Mouse (Mus musculus) CH12.LX (cell line): ENCODE measurements around the gene Marveld3.

Experiments used
- CTCF ChIP-seq, 2 experiments: IDR thresholded peaks in 1 of 2; conservative IDR thresholded peaks in 1 of 2; 2 replicates each; pipeline ENCODE4 v1.5.1; 2011 to 2012; ENCODE audit warnings: low read depth in 2 of 2, low read length in 2 of 2, improper control_type of control experiment in 1 of 2, inconsistent platforms in 1 of 2, mild to moderate bottlenecking in 1 of 2, moderate library complexity in 1 of 2
- EP300 ChIP-seq: IDR thresholded peaks from 2 replicates; pipeline ENCODE4 v1.6.1; 2011; ENCODE audit warnings: low read length, improper control_type of control experiment
- GABPA ChIP-seq: IDR thresholded peaks from 2 replicates; pipeline ENCODE4 v1.6.1; 2012; ENCODE audit warnings: low read depth, low read length, improper control_type of control experiment, inconsistent platforms; ENCODE audit not compliant: insufficient replicate concordance
- HCFC1 ChIP-seq: IDR thresholded peaks from 2 replicates; pipeline ENCODE4 v1.6.1; 2012; ENCODE audit warnings: low read depth, mild to moderate bottlenecking, inconsistent platforms, low read length, improper control_type of control experiment
- MAFK ChIP-seq: IDR thresholded peaks from 2 replicates; pipeline ENCODE4 v1.6.1; 2011; ENCODE audit warnings: low read length, improper control_type of control experiment; ENCODE audit not compliant: insufficient replicate concordance
- MAX ChIP-seq: IDR thresholded peaks from 2 replicates; pipeline ENCODE4 v1.6.1; 2011; ENCODE audit warnings: low read length, improper control_type of control experiment
- MYC ChIP-seq: IDR thresholded peaks from 2 replicates; pipeline ENCODE4 v1.6.1; 2011; ENCODE audit warnings: low read depth, mild to moderate bottlenecking, improper control_type of control experiment, low read length
- NELFE ChIP-seq: IDR thresholded peaks from 2 replicates; pipeline ENCODE4 v1.6.1; 2011; ENCODE audit warnings: low read depth, low read length, improper control_type of control experiment
- POLR2A ChIP-seq: IDR thresholded peaks from 2 replicates; pipeline ENCODE4 v1.6.1; 2011; ENCODE audit warnings: low read depth, mild to moderate bottlenecking, improper control_type of control experiment, low read length
- POLR2AphosphoS2 ChIP-seq: IDR thresholded peaks from 2 replicates; pipeline ENCODE4 v1.6.1; 2011; ENCODE audit warnings: low read depth, low read length, improper control_type of control experiment
- RAD21 ChIP-seq: IDR thresholded peaks from 2 replicates; pipeline ENCODE4 v1.6.1; 2011; ENCODE audit warnings: low read depth, mild to moderate bottlenecking, low read length, improper control_type of control experiment, moderate library complexity
- SMC3 ChIP-seq: IDR thresholded peaks from 2 replicates; pipeline ENCODE4 v1.6.1; 2011; ENCODE audit warnings: low read depth, low read length, improper control_type of control experiment
- UBTF ChIP-seq: IDR thresholded peaks from 2 replicates; pipeline ENCODE4 v1.6.1; 2012; ENCODE audit warnings: low read depth, mild to moderate bottlenecking, inconsistent platforms, low read length, improper control_type of control experiment, moderate library complexity
- ZNF384 ChIP-seq: IDR thresholded peaks from 2 replicates; pipeline ENCODE4 v1.6.1; 2012; ENCODE audit warnings: low read depth, low read length, improper control_type of control experiment, inconsistent platforms

GRCm38 (mm10) chr8:109945694-109946093, 16.3 kb downstream of the Marveld3 start:
- TF ChIP-seq GABPA: no peak
- no peak for TF ChIP-seq CTCF (conservative IDR thresholded peaks at IDR 0.05 in 1 of 2, IDR thresholded peaks at IDR 0.05 in 1 of 2; ENCODE audit: low read depth in 2 of 2, low read length in 2 of 2)
- TF ChIP-seq ZNF384: no peak
- no peak for TF ChIP-seq MAX
- TF ChIP-seq NELFE: no peak
- TF ChIP-seq POLR2AphosphoS2: no peak
- TF ChIP-seq POLR2A: no peak
- TF ChIP-seq UBTF: no peak
- TF ChIP-seq EP300: no peak
- no peak for TF ChIP-seq HCFC1
- TF ChIP-seq SMC3: no peak
- TF ChIP-seq MYC: no peak
- no peak for TF ChIP-seq MAFK
- TF ChIP-seq RAD21: no peak
